Mouse (Mus musculus): ENCODE data around the gene Rsrc1. TPM values are rescaled to one million over a fixed set of nuclear protein-coding genes. Genes with fewer than 3 reads are reported as not detected.

The Rsrc1 gene
- polyA plus RNA-seq, 1 experiment from 2014 or later, result 44.6 TPM

DNA sequence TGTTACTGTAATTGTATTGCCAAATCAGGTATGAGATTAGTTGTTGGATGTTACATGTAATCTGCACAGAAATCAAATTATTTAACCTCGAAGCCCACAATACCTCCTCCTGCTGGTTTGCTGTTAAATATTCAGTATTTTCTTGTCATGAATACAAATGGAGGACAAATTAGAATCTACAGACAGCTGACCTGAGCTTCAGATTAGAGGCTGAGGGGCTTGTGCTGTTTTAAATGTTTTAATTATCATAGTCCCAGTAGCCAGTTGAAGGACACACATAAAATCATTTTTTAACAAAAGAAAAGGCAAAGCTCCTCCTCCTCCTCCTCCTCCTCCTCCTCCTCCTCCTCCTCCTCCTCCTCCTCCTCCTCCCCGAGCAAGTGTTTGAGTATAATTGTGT lies 327.5 kb downstream of the Rsrc1 start:
- Histone ChIP-seq H3K4me1 (replicated peaks) (peaks cover 14% of the 10 kb centered on the region), H3K4me2 (replicated peaks) (no peak overlapping the region), H3K36me3 (no peaks in the 10 kb centered on the region), H3K9ac (replicated peaks) (no peak overlapping the region), H3K4me3 (replicated peaks) (no peak overlapping the region), H3K9me3 (no peaks in the 10 kb centered on the region), H3K27me3 (no peaks in the 10 kb centered on the region), H3K27ac (peak overlapping the region; percentile 22)
- WGBS, result 20% methylated on average over 1 of the region's 2 CpGs
- 0 out of 2 replicates have a peak, but pooled peaks have one; percentile 34 for ATAC-seq

- H3K27ac ChIP-seq, result peak overlapping the region; percentile 36; the same call in 1 of the 2 replicates
Measured at GRCm38 (mm10) chr3:67309644-67310311, 328.6 kb downstream of the Rsrc1 start.

DNA sequence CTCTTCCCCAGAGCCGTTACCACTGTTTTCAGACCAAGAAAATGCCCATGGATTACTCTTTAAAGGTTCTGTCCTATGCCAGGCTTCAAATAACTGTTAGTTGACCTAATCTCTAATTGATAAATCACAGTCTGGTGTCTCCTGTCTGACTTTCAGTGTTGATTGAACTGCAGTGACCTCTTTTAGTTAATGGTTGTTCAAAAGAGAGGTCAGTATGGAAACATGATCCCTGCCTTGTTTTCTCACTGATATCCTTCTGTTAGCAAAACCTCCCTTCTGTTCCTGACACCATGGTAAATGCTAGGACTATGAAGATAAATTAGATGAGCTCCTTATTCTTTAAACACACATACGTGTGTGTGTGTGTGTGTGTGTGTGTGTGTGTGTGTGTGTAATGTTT lies 330.2 kb downstream of the Rsrc1 start:
- no peak for ATAC-seq

More at GRCm38 (mm10) chr3:67309644-67310311, 328.6 kb downstream of the Rsrc1 start:
- H3K9me3 ChIP-seq, result no peaks in the 10 kb centered on the region
- peak; percentile 89 for ATAC-seq
- peaks cover 14% of the 10 kb centered on the region for H3K4me1 ChIP-seq (replicated peaks)
- H3K36me3 ChIP-seq, result no peaks in the 10 kb centered on the region
- no peak overlapping the region for H3K4me3 ChIP-seq (replicated peaks)
- 27% methylated on average over 7 of the region's 7 CpGs for WGBS
- H3K9ac ChIP-seq (replicated peaks), result no peak overlapping the region
- no peak overlapping the region for H3K4me2 ChIP-seq (replicated peaks)
- no peaks in the 10 kb centered on the region for H3K27me3 ChIP-seq

DNA sequence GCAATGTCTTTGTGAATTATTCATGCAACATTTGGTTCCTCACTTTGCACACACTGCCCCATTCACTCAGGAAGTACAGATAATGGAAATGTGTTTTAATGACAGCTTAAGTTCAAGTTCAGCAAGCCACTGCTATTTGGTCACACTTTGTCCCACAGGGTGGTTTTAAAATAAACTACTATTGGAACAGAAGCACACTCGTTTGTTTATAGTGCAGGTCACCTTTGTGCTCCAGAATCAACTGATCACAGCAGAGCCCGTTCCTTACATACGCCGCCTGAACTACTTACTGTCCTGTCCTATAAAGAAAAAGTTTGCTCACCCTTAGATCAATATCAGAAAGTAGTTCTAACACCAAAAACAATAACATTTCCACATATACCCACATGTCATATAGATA lies 341.2 kb downstream of the Rsrc1 start:
- Histone ChIP-seq H3K27me3 (no peaks in the 10 kb centered on the region), H3K9me3 (no peaks in the 10 kb centered on the region), H3K4me1 (replicated peaks) (no peaks in the 10 kb centered on the region), H3K9ac (replicated peaks) (no peak overlapping the region), H3K36me3 (no peaks in the 10 kb centered on the region), H3K27ac (no peak overlapping the region), H3K4me2 (replicated peaks) (no peak overlapping the region), H3K4me3 (replicated peaks) (no peak overlapping the region)
- WGBS, result 79% methylated on average over 4 of the region's 4 CpGs
- no peak for ATAC-seq

More for the DNA sequence above, 330.2 kb downstream of the Rsrc1 start:
- H3K27ac ChIP-seq, result no peak overlapping the region
- no peaks in the 10 kb centered on the region for H3K36me3 ChIP-seq
- whole genome bisulfite sequencing, result 75% methylated on average over 2 of the region's 2 CpGs
- H3K4me1 ChIP-seq (replicated peaks), result peaks cover 14% of the 10 kb centered on the region
- H3K27me3 ChIP-seq, result no peaks in the 10 kb centered on the region
- H3K4me2 ChIP-seq (replicated peaks), result no peak overlapping the region
- no peak overlapping the region for H3K9ac ChIP-seq (replicated peaks)
- no peak overlapping the region for H3K4me3 ChIP-seq (replicated peaks)
- no peaks in the 10 kb centered on the region for H3K9me3 ChIP-seq

GRCm38 (mm10) chr3:67339558-67339957 lies 358.4 kb downstream of the Rsrc1 start:
- 54% methylated on average over 3 of the region's 3 CpGs for WGBS
- Histone ChIP-seq H3K4me1 (replicated peaks) (peaks cover 9% of the 10 kb centered on the region; the same call in 1 of the 2 replicates), H3K27me3 (no peaks in the 10 kb centered on the region), H3K9me3 (no peaks in the 10 kb centered on the region), H3K4me2 (replicated peaks) (no peak overlapping the region), H3K9ac (replicated peaks) (no peak overlapping the region), H3K36me3 (no peaks in the 10 kb centered on the region), H3K4me3 (replicated peaks) (no peak overlapping the region), H3K27ac (no peak overlapping the region)
- ATAC-seq, result no peak

- H3K9me3 ChIP-seq, result no peaks in the 10 kb centered on the region
- no peaks in the 10 kb centered on the region for H3K27me3 ChIP-seq
- H3K4me3 ChIP-seq (replicated peaks), result no peak overlapping the region
- ATAC-seq, result no peak
- H3K4me2 ChIP-seq (replicated peaks), result no peak overlapping the region
- peaks cover 9% of the 10 kb centered on the region for H3K4me1 ChIP-seq (replicated peaks)
- H3K27ac ChIP-seq, result no peak overlapping the region
- WGBS, result 48% methylated on average over 7 of the region's 7 CpGs
- no peaks in the 10 kb centered on the region for H3K36me3 ChIP-seq
- no peak overlapping the region for H3K9ac ChIP-seq (replicated peaks)
Measured at GRCm38 (mm10) chr3:67340921-67341320, 359.7 kb downstream of the Rsrc1 start.

GRCm38 (mm10) chr3:67343004-67343662 lies 361.9 kb downstream of the Rsrc1 start:
- H3K27me3 ChIP-seq, result no peaks in the 10 kb centered on the region
- no peak overlapping the region for H3K9ac ChIP-seq (replicated peaks)
- 65% methylated on average over 5 of the region's 5 CpGs for WGBS
- no peak overlapping the region for H3K4me3 ChIP-seq (replicated peaks)
- H3K9me3 ChIP-seq, result no peaks in the 10 kb centered on the region
- H3K36me3 ChIP-seq, result no peaks in the 10 kb centered on the region
- H3K4me2 ChIP-seq (replicated peaks), result no peak overlapping the region
- 0 out of 2 replicates have a peak, but pooled peaks have one; percentile 53 for ATAC-seq
- peaks cover 9% of the 10 kb centered on the region for H3K4me1 ChIP-seq (replicated peaks)
- H3K27ac ChIP-seq, result no peak overlapping the region

- H3K36me3 ChIP-seq, result no peaks in the 10 kb centered on the region
- H3K4me3 ChIP-seq (replicated peaks), result no peak overlapping the region
- no peak overlapping the region for H3K9ac ChIP-seq (replicated peaks)
- H3K4me1 ChIP-seq (replicated peaks), result peaks cover 7% of the 10 kb centered on the region
- no peaks in the 10 kb centered on the region for H3K27me3 ChIP-seq
- no peak overlapping the region for H3K4me2 ChIP-seq (replicated peaks)
- no peaks in the 10 kb centered on the region for H3K9me3 ChIP-seq
- 5% methylated on average over 2 of the region's 2 CpGs for WGBS
- no peak for ATAC-seq
- no peak overlapping the region for H3K27ac ChIP-seq
Measured at GRCm38 (mm10) chr3:67344599-67344998, 363.4 kb downstream of the Rsrc1 start.

GRCm38 (mm10) chr3:67346674-67347073 lies 365.5 kb downstream of the Rsrc1 start:
- Histone ChIP-seq H3K27me3 (no peaks in the 10 kb centered on the region), H3K4me1 (replicated peaks) (peaks cover 6% of the 10 kb centered on the region), H3K9me3 (no peaks in the 10 kb centered on the region), H3K9ac (replicated peaks) (no peak overlapping the region), H3K4me3 (replicated peaks) (no peak overlapping the region), H3K4me2 (replicated peaks) (no peak overlapping the region), H3K27ac (peak overlapping the region; percentile 22; the same call in 1 of the 2 replicates), H3K36me3 (no peaks in the 10 kb centered on the region)
- 37% methylated on average over 2 of the region's 2 CpGs for WGBS
- ATAC-seq, result no peak

DNA sequence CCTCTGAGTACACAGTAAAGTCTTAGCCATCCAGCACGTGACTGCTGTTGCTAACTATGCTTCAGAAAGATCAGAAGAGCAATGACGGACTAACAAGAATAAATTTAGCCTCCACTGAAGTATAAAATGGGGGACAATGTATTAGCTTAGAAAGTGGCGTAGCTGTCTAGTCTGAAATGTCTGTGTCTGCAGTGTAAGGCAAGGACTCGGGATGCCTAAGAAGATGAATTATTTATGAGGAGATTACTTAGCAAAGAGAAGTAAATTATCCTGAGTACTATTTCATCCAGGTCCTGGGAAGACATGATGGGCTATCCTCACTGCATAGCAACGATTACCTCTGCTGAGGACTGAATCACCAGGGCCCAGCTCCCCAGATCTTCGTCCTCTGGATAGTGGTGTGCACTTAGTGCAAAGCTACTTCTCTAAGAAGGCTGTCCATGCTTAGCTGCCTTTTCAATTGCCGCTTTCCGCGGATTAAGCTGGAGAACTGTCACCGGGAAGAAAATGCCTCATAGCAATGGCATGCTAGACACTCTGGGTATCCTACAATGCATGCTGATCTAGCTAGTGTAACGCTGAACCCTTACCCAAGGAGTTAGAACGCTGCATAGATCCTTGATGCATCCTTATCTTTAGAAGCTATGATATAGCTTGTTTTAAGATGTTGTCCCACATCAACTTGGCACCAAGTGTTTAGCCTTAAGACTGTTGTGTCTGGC lies 370.4 kb downstream of the Rsrc1 start:
- no peak overlapping the region for H3K9ac ChIP-seq (replicated peaks)
- 30% methylated on average over 12 of the region's 12 CpGs for WGBS
- peaks cover 10% of the 10 kb centered on the region for H3K4me1 ChIP-seq (replicated peaks)
- H3K27ac ChIP-seq, result peak overlapping the region; percentile 26; the same call in 1 of the 2 replicates
- H3K36me3 ChIP-seq, result no peaks in the 10 kb centered on the region
- no peak overlapping the region for H3K4me2 ChIP-seq (replicated peaks)
- peak; percentile 71 for ATAC-seq
- no peak overlapping the region for H3K4me3 ChIP-seq (replicated peaks)
- H3K27me3 ChIP-seq, result no peaks in the 10 kb centered on the region
- H3K9me3 ChIP-seq, result no peaks in the 10 kb centered on the region

GRCm38 (mm10) chr3:67352128-67352762 lies 371.1 kb downstream of the Rsrc1 start:
- Histone ChIP-seq H3K27ac (peak overlapping the region; percentile 26; the same call in 1 of the 2 replicates), H3K4me2 (replicated peaks) (no peak overlapping the region), H3K4me1 (replicated peaks) (peaks cover 10% of the 10 kb centered on the region), H3K4me3 (replicated peaks) (no peak overlapping the region), H3K27me3 (no peaks in the 10 kb centered on the region), H3K36me3 (no peaks in the 10 kb centered on the region), H3K9me3 (no peaks in the 10 kb centered on the region), H3K9ac (replicated peaks) (no peak overlapping the region)
- ATAC-seq, result peak; percentile 88
- 17% methylated on average over 4 of the region's 5 CpGs for WGBS

DNA sequence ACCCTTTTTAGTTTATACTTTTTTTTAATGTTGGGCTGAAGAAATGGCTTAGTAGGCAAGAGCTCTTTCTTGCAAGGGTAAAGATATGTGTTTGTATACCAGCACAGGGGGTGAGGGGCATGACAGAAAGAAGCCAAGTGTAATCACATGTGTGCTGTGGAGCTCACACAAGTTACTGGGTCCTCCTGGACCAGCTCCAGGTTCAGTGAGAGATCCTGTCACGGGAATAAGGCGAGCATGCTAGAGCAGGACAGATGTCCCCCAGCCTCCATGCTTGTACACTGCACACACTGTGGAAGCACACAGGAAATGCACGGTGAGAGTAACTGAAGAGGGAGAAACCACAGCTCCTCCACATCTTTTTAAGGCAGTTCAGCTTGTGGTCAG lies 371.6 kb downstream of the Rsrc1 start:
- peak; percentile 48 for ATAC-seq
- 97% methylated on average over 3 of the region's 3 CpGs for WGBS
- H3K27me3 ChIP-seq, result no peaks in the 10 kb centered on the region
- H3K27ac ChIP-seq, result no peak overlapping the region
- peaks cover 10% of the 10 kb centered on the region for H3K4me1 ChIP-seq (replicated peaks)
- no peak overlapping the region for H3K9ac ChIP-seq (replicated peaks)
- H3K36me3 ChIP-seq, result no peaks in the 10 kb centered on the region
- no peaks in the 10 kb centered on the region for H3K9me3 ChIP-seq
- no peak overlapping the region for H3K4me3 ChIP-seq (replicated peaks)
- no peak overlapping the region for H3K4me2 ChIP-seq (replicated peaks)

Measured in midbrain, embryonic 13.5 days (tissue).